8 mouse cellular contexts compared by ENCODE assay signal in genomic region chr15:99456338-99456962, GRCm38 (mm10). TPM values are rescaled to one million over a fixed set of nuclear protein-coding genes. Genes with fewer than 3 reads are reported as not detected.
DNase-seq lines count a peak whose midpoint lies in the region; ATAC-seq and TF ChIP-seq lines count a peak whose summit lies in the region.

No protein-coding gene starts in this region.

- peak overlapping the region; percentile 88 for H3K4me3 ChIP-seq in left cerebral cortex, adult 2 months
- H3K4me3 ChIP-seq in embryonic facial prominence, embryonic 10.5 days, result peak overlapping the region; percentile 83
- H3K4me3 ChIP-seq in hindbrain, embryonic 14.5 days (replicated peaks; ENCODE audit: low read length), result peak overlapping the region; percentile 80

- no peak for DNase-seq in left cerebral cortex, adult 2 months (ENCODE audit: extremely low spot score in 1 of 2, low spot score in 2 of 2)
- DNase-seq in left cerebral cortex, adult 11 months (ENCODE audit: low spot score), result no peak
- no peak for DNase-seq in embryonic facial prominence, embryonic 10.5 days (ENCODE audit: low spot score)
- DNase-seq in hindbrain, embryonic 14.5 days (ENCODE audit: low spot score), result no peak
- no peak for DNase-seq in left cerebral cortex, postnatal 36 days (ENCODE audit: low spot score in 2 of 2)
- no peak for DNase-seq in right cerebral cortex, postnatal 10 days (ENCODE audit: low spot score in 2 of 2)
- DNase-seq in layer of hippocampus, adult 18-20 months (ENCODE audit: low spot score in 2 of 2), result no peak

- ATAC-seq in hindbrain, embryonic 14.5 days (ENCODE audit: low FRiP score), result no peak
- ATAC-seq in megakaryocyte progenitor cell, adult 5-6 weeks (replicated peaks; ENCODE audit: poor library complexity), result peak; percentile 36

- H3K27me3 ChIP-seq in embryonic facial prominence, embryonic 10.5 days (replicated peaks; ENCODE audit: low read depth, poor library complexity, severe bottlenecking), result no peaks in the 10 kb centered on the region
- no peaks in the 10 kb centered on the region for H3K27me3 ChIP-seq in hindbrain, embryonic 14.5 days (ENCODE audit: control insufficient read depth, insufficient read depth, low read length)

- no peak for TF ChIP-seq CTCF in left cerebral cortex, adult 2 months (IDR thresholded peaks at IDR 0.05)

- peak overlapping the region; percentile 76 for H3K4me2 ChIP-seq in hindbrain, embryonic 14.5 days (replicated peaks)

- intact Hi-C loops in left cerebral cortex, adult 2 months (cut with DNase I), result no loop called here
- intact Hi-C loops in left cerebral cortex, postnatal 36 days (cut with DNase I), result loop anchor here (5.0 kb wide), 1 partner anchor 34 kb away; no protein-coding TSS in a partner anchor

- 20% methylated on average over 7 of the region's 7 CpGs for WGBS in embryonic facial prominence, embryonic 10.5 days
- WGBS in hindbrain, embryonic 14.5 days, result 9% methylated on average over 7 of the region's 7 CpGs

- H3K9me3 ChIP-seq in embryonic facial prominence, embryonic 10.5 days, result no peaks in the 10 kb centered on the region
- H3K9me3 ChIP-seq in hindbrain, embryonic 14.5 days (ENCODE audit: control insufficient read depth, low read length), result no peaks in the 10 kb centered on the region

- H3K36me3 ChIP-seq in embryonic facial prominence, embryonic 10.5 days (replicated peaks), result peaks cover 45% of the 10 kb centered on the region
- peaks cover 6% of the 10 kb centered on the region; the same call in 1 of the 2 replicates for H3K36me3 ChIP-seq in hindbrain, embryonic 14.5 days (replicated peaks; ENCODE audit: control insufficient read depth, insufficient read depth)

- H3K4me1 ChIP-seq in embryonic facial prominence, embryonic 10.5 days, result peaks cover 53% of the 10 kb centered on the region
- peaks cover 45% of the 10 kb centered on the region for H3K4me1 ChIP-seq in hindbrain, embryonic 14.5 days (replicated peaks; ENCODE audit: control insufficient read depth, insufficient read depth, low read length)

- H3K27ac ChIP-seq in left cerebral cortex, adult 2 months, result peak overlapping the region; percentile 94
- peak overlapping the region; percentile 94 for H3K27ac ChIP-seq in embryonic facial prominence, embryonic 10.5 days (replicated peaks)
- H3K27ac ChIP-seq in hindbrain, embryonic 14.5 days, result peak overlapping the region; percentile 91

- H3K9ac ChIP-seq in hindbrain, embryonic 14.5 days, result peak overlapping the region; percentile 81

RNA-seq across cellular contexts. Expression of gene Nckap5l, which starts 1.1 kb away (rescaled TPM):
- total RNA-seq in left cerebral cortex, adult 2 months (2021), result 10 to 100 TPM; 19.2 to 21.3 TPM
- 14.1 and 15.1 TPM in 2 replicates for polyA plus RNA-seq in embryonic facial prominence, embryonic 10.5 days (2016; fragmentation: Nextera tagmentation; extraction: Ambion mirVana)
- 16.2 and 19.3 TPM in 2 replicates for polyA plus RNA-seq in hindbrain, embryonic 14.5 days (2014; fragmentation: Nextera tagmentation; extraction: Ambion mirVana)
- 4.0 and 9.7 TPM in 2 replicates for total RNA-seq in megakaryocyte progenitor cell, adult 5-6 weeks (2015)
- 0.17 and 2.2 TPM in 2 replicates for total RNA-seq in megakaryocyte progenitor cell, adult 5-6 weeks (2017)
- total RNA-seq in left cerebral cortex, postnatal 36 days (2021), result 10 to 100 TPM; 19.4 to 21.4 TPM
- total RNA-seq in layer of hippocampus, adult 18-20 months (2021), result 10 to 100 TPM; 15.8 to 16.5 TPM

RNA-seq across cellular contexts. Expression of gene Bcdin3d, which starts 18.1 kb away (rescaled TPM):
- total RNA-seq in left cerebral cortex, adult 2 months (2021), result 1 to 10 TPM; 3.7 to 5.4 TPM
- polyA plus RNA-seq in embryonic facial prominence, embryonic 10.5 days (2016; fragmentation: Nextera tagmentation; extraction: Ambion mirVana), result 16.0 and 16.7 TPM in 2 replicates
- polyA plus RNA-seq in hindbrain, embryonic 14.5 days (2014; fragmentation: Nextera tagmentation; extraction: Ambion mirVana), result 16.5 and 19.6 TPM in 2 replicates
- total RNA-seq in megakaryocyte progenitor cell, adult 5-6 weeks (2015), result 3.9 and 5.6 TPM in 2 replicates
- total RNA-seq in megakaryocyte progenitor cell, adult 5-6 weeks (2017), result 3.7 and 6.2 TPM in 2 replicates
- total RNA-seq in left cerebral cortex, postnatal 36 days (2021), result 1 to 10 TPM; 3.9 to 6.6 TPM
- 1 to 10 TPM; 5.0 TPM for total RNA-seq in layer of hippocampus, adult 18-20 months (2021)
